Mouse (Mus musculus) adipose tissue, adult 10 weeks (tissue): ENCODE results near the gene Fam196b. TPM values are rescaled to one million over a fixed set of nuclear protein-coding genes. Genes with fewer than 3 reads are reported as not detected.

Experiments used
- polyA plus RNA-seq: library from polyadenylated mRNA; stranded (reverse); fragments of 350-450 nt; fragmentation: Illumina TruSeq; extraction: RNeasy Lipid Tissue Mini Kit (QIAGEN cat#74804); gene quantifications from one replicate; pipeline ENCODE4 v1.2.3, GENCODE M21; 2014; ENCODE audit warnings: low read depth, low replicate concordance

Fam196b gene
- polyA plus RNA-seq, result 0.76 TPM

GRCm38 (mm10) chr11:34314534-34315379 lies at the start of gene Fam196b:
Gene Fam196b (plus strand): TSS chr11:34314822.

Other genes with a start within 250 kb of the Fam196b start
- gene 4930469K13Rik, start 216.3 kb upstream of the Fam196b start, polyA plus RNA-seq, result 5.1 TPM
- gene Foxi1, start 106.7 kb upstream of the Fam196b start, polyA plus RNA-seq, result 36.8 TPM